Mouse (Mus musculus) heart, postnatal 0 days (tissue): ENCODE data around the gene P2rx5. TPM values are rescaled to one million over a fixed set of nuclear protein-coding genes. Genes with fewer than 3 reads are reported as not detected.
A peak's percentile ranks its signal among the peaks of the same experiment; 100 is the strongest.

Experiments
- ATAC-seq: fragments of 200-750 bp; cut with Nextera tagmentation; 2 replicates; pipeline ENCODE4 v1.8.0; 2017; ENCODE audit warnings: low read depth, moderate number of reproducible peaks, moderate library complexity; ENCODE audit not compliant: insufficient read depth
- DNase-seq: peaks from one replicate; pipeline ENCODE4 v3.0.0-alpha.2; 2016; ENCODE audit warnings: low spot score
- H3K27ac ChIP-seq: fragments of 300-500 bp; sonication (generic); 2 replicates; pipeline ENCODE4 v1.5.1; 2014; ENCODE audit warnings: low read depth, mild to moderate bottlenecking
- H3K27me3 ChIP-seq: fragments of 300-500 bp; sonication (generic); 2 replicates; pipeline ENCODE4 v1.6.1; 2014; ENCODE audit warnings: low read length, mixed read lengths; ENCODE audit not compliant: control insufficient read depth, insufficient read depth
- H3K36me3 ChIP-seq: fragments of 300-500 bp; sonication (generic); replicated peaks from 2 replicates; pipeline ENCODE4 v1.6.1; 2014; ENCODE audit warnings: low read length, mixed read lengths; ENCODE audit not compliant: control insufficient read depth, insufficient read depth
- H3K4me1 ChIP-seq: fragments of 300-500 bp; sonication (generic); 2 replicates; pipeline ENCODE4 v1.6.1; 2014; ENCODE audit warnings: antibody characterized with exemption; ENCODE audit not compliant: control insufficient read depth, insufficient read depth
- H3K4me2 ChIP-seq: fragments of 300-500 bp; sonication (generic); 2 replicates; pipeline ENCODE4 v1.6.1; 2014; ENCODE audit warnings: low read depth, mild to moderate bottlenecking, low read length, moderate library complexity
- H3K4me3 ChIP-seq: fragments of 300-500 bp; sonication (generic); 2 replicates; pipeline ENCODE4 v1.5.1; 2014; ENCODE audit warnings: low read depth, low read length
- H3K9ac ChIP-seq: fragments of 300-500 bp; sonication (generic); replicated peaks from 2 replicates; pipeline ENCODE4 v1.6.1; 2014; ENCODE audit warnings: low read depth, low read length, mixed read lengths
- H3K9me3 ChIP-seq: fragments of 300-500 bp; sonication (generic); replicated peaks from 2 replicates; pipeline ENCODE4 v1.6.1; 2016; ENCODE audit warnings: low read length; ENCODE audit not compliant: control insufficient read depth
- CTCF ChIP-seq: IDR thresholded peaks from 2 replicates; pipeline ENCODE4 v1.5.1; 2016; ENCODE audit warnings: antibody characterized with exemption, control low read depth, low read depth
- EP300 ChIP-seq: IDR thresholded peaks from 2 replicates; pipeline ENCODE4 v1.6.1; 2016; ENCODE audit warnings: antibody characterized with exemption, low read depth
- WGBS: fragments of 180-500 bp; shearing (Covaris S2); extraction: QIAGEN DNeasy Blood & Tissue Kit; methylation state at CpG from one replicate; pipeline ENCODE4 v1.1.7; 2014; 5-methylcytosine and 5-hydroxymethylcytosine counted together
- polyA plus RNA-seq: library from polyadenylated mRNA; unstranded; fragments of >200 nt; fragmentation: Nextera tagmentation; extraction: Ambion mirVana; gene quantifications from 2 replicates; pipeline ENCODE4 v1.2.1, GENCODE M21; 2015
- total RNA-seq: library from RNA; depleted of rRNA; stranded (reverse); fragments of >200 nt; gene quantifications from 2 replicates; pipeline ENCODE4 v1.2.3, GENCODE M21; 2014; ENCODE audit warnings: low replicate concordance

The P2rx5 gene
- total and polyA plus RNA-seq, 2 experiments from 2014 or later = 1.6 to 4.3 TPM

DNA sequence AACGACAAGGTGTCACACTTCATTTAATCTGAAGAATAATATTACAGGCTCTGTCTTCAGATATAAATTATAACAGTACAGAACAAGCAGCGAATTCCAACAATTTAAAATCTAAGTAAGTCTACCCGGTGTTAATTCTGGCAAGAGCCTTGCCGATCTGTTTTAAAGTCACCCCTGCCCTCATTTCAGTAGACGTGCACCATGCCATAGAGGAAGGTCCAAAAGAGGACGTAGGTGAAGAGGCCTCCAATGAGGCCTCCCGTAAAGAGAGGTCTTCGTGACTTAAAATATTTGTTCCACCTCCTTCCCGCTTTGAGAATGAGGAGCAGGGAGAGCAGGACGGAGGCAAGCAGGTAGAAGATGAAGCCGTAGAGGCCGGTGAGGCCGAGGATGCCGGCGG lies 16.0 kb downstream of the P2rx5 start:
- DNase-seq (no peak), ATAC-seq (no peak)
- Histone ChIP-seq H3K27me3 (no peaks in the 10 kb centered on the region), H3K4me3 (peak overlapping the region; percentile 77), H3K9me3 (no peaks in the 10 kb centered on the region), H3K36me3 (peaks cover 20% of the 10 kb centered on the region), H3K4me1 (peaks cover 30% of the 10 kb centered on the region; the same call in 1 of the 2 replicates), H3K4me2 (peak overlapping the region; percentile 86), H3K27ac (peak overlapping the region; percentile 97), H3K9ac (peak overlapping the region; percentile 83)
- TF ChIP-seq CTCF (no peak), EP300 (no peak)
- 2% methylated on average over 15 of the region's 15 CpGs for WGBS

DNA sequence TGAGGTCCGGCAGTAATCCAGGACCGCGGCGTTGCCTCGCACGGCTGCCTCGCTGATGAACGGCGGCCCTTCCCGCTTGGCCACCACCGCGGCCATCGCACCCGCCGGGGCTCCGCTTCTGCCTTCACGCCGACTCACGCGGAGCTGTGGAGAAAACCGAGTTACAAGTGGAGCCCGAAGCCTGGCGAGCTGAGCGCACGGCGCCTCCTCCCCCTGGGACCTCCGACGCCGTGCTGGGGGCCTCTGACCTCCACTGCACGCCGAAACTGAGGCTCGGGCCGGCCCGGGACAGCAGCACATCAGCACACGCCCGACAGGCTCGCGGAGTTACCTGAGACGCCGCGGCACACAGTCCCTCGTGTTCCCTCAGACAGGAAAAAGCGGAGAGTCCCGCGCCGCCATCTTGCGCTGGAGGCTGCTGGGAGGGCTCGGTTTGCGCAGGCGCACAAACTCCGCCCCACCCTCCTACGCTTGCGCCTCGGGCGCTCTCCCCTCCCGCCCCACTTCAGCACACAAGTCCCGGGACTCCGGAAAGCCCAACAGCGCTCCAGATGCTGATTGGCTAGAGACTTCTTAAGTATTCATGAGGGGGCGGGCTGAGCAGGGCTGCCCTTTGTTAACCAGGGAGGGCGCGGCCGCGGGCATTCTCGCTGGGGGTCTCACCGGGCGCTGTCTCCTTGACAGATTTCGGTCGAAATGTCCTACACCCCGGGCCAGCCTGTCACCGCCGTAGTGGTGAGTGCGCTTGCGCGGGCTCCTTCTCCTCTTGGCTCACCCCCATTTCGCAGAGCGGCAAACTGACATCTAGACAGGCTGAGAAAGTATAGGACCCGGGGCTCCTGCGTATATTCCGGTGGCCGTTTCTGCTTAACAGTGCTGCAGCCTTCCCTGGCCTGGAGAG lies 16.6 kb downstream of the P2rx5 start, which contains the start of the genes Emc6 and Tax1bp3:
Emc6 (minus strand) TSS at position 430 of the 901 bp plus-strand sequence.
Tax1bp3 (plus strand) TSS at position 476 of the 901 bp plus-strand sequence.
- ATAC-seq = peak; percentile 97
- peak within 1 kb of the TSS; percentile 97 for H3K27ac ChIP-seq
- no peaks in the 10 kb centered on the region for H3K9me3 ChIP-seq
- peaks cover 21% of the 10 kb centered on the region for H3K36me3 ChIP-seq
- peak within 1 kb of the TSS; percentile 86 for H3K4me2 ChIP-seq
- peak; percentile 23; the same call in 1 of the 2 replicates for TF ChIP-seq EP300
- TF ChIP-seq CTCF = no peak
- H3K27me3 ChIP-seq = no peaks in the 10 kb centered on the region
- peak within 1 kb of the TSS; percentile 83 for H3K9ac ChIP-seq
- peaks cover 28% of the 10 kb centered on the region; the same call in 1 of the 2 replicates for H3K4me1 ChIP-seq
- H3K4me3 ChIP-seq = peak within 1 kb of the TSS; percentile 77
- peak; percentile 99 for DNase-seq
- under 1% methylated on average over 71 of the region's 81 CpGs for WGBS

DNA sequence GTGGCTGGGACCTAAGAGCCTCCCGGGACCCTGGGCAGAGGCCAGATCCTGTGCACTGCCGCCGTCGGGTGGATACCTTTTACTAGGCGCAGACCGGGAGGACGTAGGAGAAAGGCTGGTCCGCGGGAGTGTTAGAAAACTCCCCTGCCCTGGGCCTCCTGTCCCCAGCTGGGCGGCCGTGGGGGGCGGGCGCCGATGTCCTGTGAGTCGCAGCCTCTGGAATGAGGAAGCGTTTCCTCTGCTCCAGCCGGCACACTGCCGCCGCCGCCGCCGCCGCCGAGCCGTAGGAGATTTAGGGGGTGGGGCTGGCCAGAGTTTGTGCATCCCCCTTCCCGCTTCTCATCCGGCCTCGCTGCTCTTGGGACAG lies 17.3 kb downstream of the P2rx5 start:
- peak overlapping the region; percentile 77 for H3K4me2 ChIP-seq
- DNase-seq (peak; percentile 89), ATAC-seq (peak; percentile 90)
- H3K9me3 ChIP-seq = no peaks in the 10 kb centered on the region
- no peaks in the 10 kb centered on the region for H3K27me3 ChIP-seq
- under 1% methylated on average over 28 of the region's 28 CpGs for WGBS
- peaks cover 26% of the 10 kb centered on the region for H3K36me3 ChIP-seq
- peaks cover 22% of the 10 kb centered on the region; the same call in 1 of the 2 replicates for H3K4me1 ChIP-seq
- peak overlapping the region; percentile 97 for H3K27ac ChIP-seq
- H3K9ac ChIP-seq = peak overlapping the region; percentile 77
- peak overlapping the region; percentile 77 for H3K4me3 ChIP-seq
- TF ChIP-seq EP300 = no peak
- peak; percentile 2; the same call in 1 of the 2 replicates for TF ChIP-seq CTCF

DNA sequence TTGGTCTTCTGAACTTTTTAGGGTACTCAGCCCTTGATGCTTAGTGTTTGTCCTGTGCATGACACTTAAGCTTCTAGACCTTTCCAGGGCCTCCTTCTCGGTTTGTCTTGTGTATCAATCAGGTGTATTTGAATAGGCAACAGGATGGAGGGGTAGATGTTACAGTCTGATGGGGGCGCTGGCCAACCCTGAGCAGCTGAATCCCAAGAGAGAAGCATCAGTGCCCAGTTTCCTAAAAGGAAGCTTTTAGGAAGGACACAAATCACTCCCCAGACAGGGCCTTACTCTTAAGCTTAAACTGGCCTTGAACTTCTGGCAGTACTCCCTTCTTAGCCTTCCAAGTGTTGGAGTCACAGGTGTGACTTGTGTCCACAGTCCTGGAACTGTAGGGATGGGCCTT lies 17.7 kb downstream of the P2rx5 start:
- Histone ChIP-seq H3K27me3 (no peaks in the 10 kb centered on the region), H3K4me3 (peak overlapping the region; percentile 77)

DNA sequence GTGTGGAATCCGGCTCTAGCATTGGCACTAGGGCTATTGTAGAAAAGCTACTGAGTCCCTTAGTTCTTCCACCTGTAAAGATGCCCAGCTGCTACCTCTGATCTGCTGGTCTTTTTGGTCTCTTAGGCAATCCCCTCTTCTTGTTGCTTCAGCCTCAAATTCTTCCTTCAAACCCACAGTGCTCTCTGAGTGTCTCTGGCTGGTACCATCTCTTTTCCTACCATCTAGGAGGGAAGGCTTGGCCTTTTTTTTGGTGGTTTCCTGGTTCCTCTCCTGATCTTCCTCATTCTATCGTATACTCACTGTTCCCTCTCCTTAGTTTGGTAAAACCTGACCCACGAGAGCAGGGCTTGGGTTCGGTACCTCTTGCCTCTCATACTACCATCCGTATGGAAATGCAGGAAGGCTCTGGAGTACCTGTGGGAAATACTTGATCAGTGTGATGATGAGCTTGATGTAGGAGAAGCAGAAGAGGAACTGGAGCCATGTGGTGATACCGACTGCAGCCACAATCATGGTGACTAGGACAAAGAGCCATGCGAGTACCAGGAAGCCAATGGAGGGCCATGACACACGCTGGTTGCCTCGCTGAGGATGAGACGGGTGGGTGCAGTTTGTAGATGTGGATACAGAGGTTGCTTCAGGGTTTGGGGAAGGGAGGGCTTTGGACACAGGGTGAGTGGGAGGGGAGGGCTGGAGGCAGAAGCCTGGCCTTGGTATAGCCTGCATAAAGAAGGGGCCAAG lies 25.8 kb downstream of the P2rx5 start:
- Histone ChIP-seq H3K27ac (no peak overlapping the region), H3K27me3 (no peaks in the 10 kb centered on the region), H3K4me2 (no peak overlapping the region), H3K4me3 (no peak overlapping the region), H3K36me3 (peaks cover 66% of the 10 kb centered on the region), H3K9me3 (no peaks in the 10 kb centered on the region), H3K9ac (no peak overlapping the region), H3K4me1 (no peaks in the 10 kb centered on the region)
- TF ChIP-seq EP300 (no peak), CTCF (no peak)
- 85% methylated on average over 10 of the region's 10 CpGs for WGBS
- ATAC-seq = 0 out of 2 replicates have a peak, but pooled peaks have one; percentile 17
- DNase-seq = no peak

More for the DNA sequence above, 17.7 kb downstream of the P2rx5 start:
- Histone ChIP-seq H3K27ac (peak overlapping the region; percentile 97), H3K4me1 (peaks cover 20% of the 10 kb centered on the region; the same call in 1 of the 2 replicates), H3K9me3 (no peaks in the 10 kb centered on the region), H3K9ac (peak overlapping the region; percentile 77), H3K4me2 (peak overlapping the region; percentile 77), H3K36me3 (peaks cover 28% of the 10 kb centered on the region)
- WGBS = 0% methylated on average over 2 of the region's 2 CpGs
- DNase-seq = no peak
- ATAC-seq = no peak
- TF ChIP-seq EP300 (no peak), CTCF (no peak)
